Mouse (Mus musculus) embryo, embryonic 10.5 days (tissue): Measurements from ENCODE around the gene Mylk4.
A peak's percentile ranks its signal among the peaks of the same experiment; 100 is the strongest.

Source experiments
- DNase-seq: peaks from one replicate; pipeline ENCODE4 v3.0.0-alpha.2; 2015; ENCODE audit warnings: low spot score

Mylk4 gene

GRCm38 (mm10) chr13:32797085-32797484, 13.3 kb upstream of the Mylk4 start:
- peak; percentile 12 for DNase-seq

GRCm38 (mm10) chr13:32795166-32795565, 11.4 kb upstream of the Mylk4 start:
- DNase-seq, result no peak

GRCm38 (mm10) chr13:32794619-32795018, 10.9 kb upstream of the Mylk4 start:
- DNase-seq, result no peak

- DNase-seq, result no peak
These were observed 6.0 kb upstream of the Mylk4 start for GRCm38 (mm10) chr13:32789781-32790180.

- no peak for DNase-seq
These were observed 3.8 kb upstream of the Mylk4 start for GRCm38 (mm10) chr13:32787584-32787983.

GRCm38 (mm10) chr13:32783055-32783454, 699 bp downstream of the Mylk4 start:
- peak; percentile 21 for DNase-seq

- no peak for DNase-seq
These were observed 4.9 kb downstream of the Mylk4 start for GRCm38 (mm10) chr13:32778861-32779260.

- DNase-seq, result no peak
These were observed 7.4 kb downstream of the Mylk4 start for GRCm38 (mm10) chr13:32776350-32776749.

GRCm38 (mm10) chr13:32775889-32776288, 7.9 kb downstream of the Mylk4 start:
- DNase-seq, result no peak

GRCm38 (mm10) chr13:32769960-32770359, 13.8 kb downstream of the Mylk4 start:
- DNase-seq, result no peak

- peak; percentile 72 for DNase-seq
These were observed 15.7 kb downstream of the Mylk4 start for GRCm38 (mm10) chr13:32768104-32768503.

- no peak for DNase-seq
These were observed 19.3 kb downstream of the Mylk4 start for GRCm38 (mm10) chr13:32764448-32764847.

GRCm38 (mm10) chr13:32763141-32763540, 20.6 kb downstream of the Mylk4 start:
- no peak for DNase-seq

- no peak for DNase-seq
These were observed 23.0 kb downstream of the Mylk4 start for GRCm38 (mm10) chr13:32760795-32761194.

GRCm38 (mm10) chr13:32759036-32759435, 24.7 kb downstream of the Mylk4 start:
- DNase-seq, result no peak

GRCm38 (mm10) chr13:32752066-32752657, 31.6 kb downstream of the Mylk4 start:
- peak; percentile 42 for DNase-seq

- no peak for DNase-seq
These were observed 33.2 kb downstream of the Mylk4 start for GRCm38 (mm10) chr13:32750507-32750906.

GRCm38 (mm10) chr13:32748421-32748820, 35.3 kb downstream of the Mylk4 start:
- DNase-seq, result no peak

GRCm38 (mm10) chr13:32741161-32741560, 42.6 kb downstream of the Mylk4 start:
- DNase-seq, result no peak

- peak; percentile 19 for DNase-seq
These were observed 52.5 kb downstream of the Mylk4 start for GRCm38 (mm10) chr13:32731283-32731682.

- no peak for DNase-seq
These were observed 59.1 kb downstream of the Mylk4 start for GRCm38 (mm10) chr13:32724606-32725005.

- no peak for DNase-seq
These were observed 62.0 kb downstream of the Mylk4 start for GRCm38 (mm10) chr13:32721717-32722116.

- DNase-seq, result no peak
These were observed 64.5 kb downstream of the Mylk4 start for GRCm38 (mm10) chr13:32719284-32719683.

- DNase-seq, result no peak
These were observed 66.0 kb downstream of the Mylk4 start for GRCm38 (mm10) chr13:32717709-32718108.
